Mouse (Mus musculus) heart, postnatal 0 days (tissue): ENCODE data around the gene Cdc14a.

Experiments
- CTCF ChIP-seq: IDR thresholded peaks from 2 replicates; pipeline ENCODE4 v1.5.1; 2016; ENCODE audit warnings: antibody characterized with exemption, control low read depth, low read depth
- EP300 ChIP-seq: IDR thresholded peaks from 2 replicates; pipeline ENCODE4 v1.6.1; 2016; ENCODE audit warnings: antibody characterized with exemption, low read depth

DNA sequence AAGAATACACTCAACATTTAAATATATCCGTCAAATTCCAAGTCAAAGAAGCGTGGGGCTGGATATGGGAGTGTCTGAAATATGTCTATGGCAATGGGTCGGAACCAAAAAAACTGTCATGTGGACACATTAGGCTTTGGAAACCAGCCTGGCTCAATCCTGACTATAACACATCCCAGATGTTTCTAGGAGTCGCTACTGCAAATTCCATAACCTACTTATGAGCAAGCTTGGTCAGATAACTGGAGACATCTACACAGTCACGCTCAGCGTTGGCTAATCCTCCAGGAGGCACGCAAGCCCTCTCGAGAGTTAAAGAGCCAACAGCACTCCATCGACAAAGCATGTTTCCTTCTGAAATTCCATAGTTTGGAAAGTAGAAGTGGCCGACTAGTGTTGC is 125.1 kb downstream of the Cdc14a start:
- TF ChIP-seq CTCF (no peak), EP300 (no peak)
